Mouse (Mus musculus): ENCODE results near the gene Spns3. TPM values are rescaled to one million over a fixed set of nuclear protein-coding genes. Genes with fewer than 3 reads are reported as not detected.
A peak's percentile ranks its signal among the peaks of the same experiment; 100 is the strongest.

Spns3 gene
- total and polyA plus RNA-seq, 2 experiments from 2014 or later: 0.22 TPM; not detected in 1

- 72% methylated on average over 5 of the region's 5 CpGs for WGBS
- ATAC-seq (ENCODE audit: low FRiP score) (no peak), DNase-seq (ENCODE audit: low spot score) (no peak)
- Histone ChIP-seq H3K9ac (replicated peaks; ENCODE audit: low read length, poor library complexity, severe bottlenecking) (no peak overlapping the region), H3K4me1 (ENCODE audit: insufficient read depth, low read length) (no peaks in the 10 kb centered on the region), H3K27ac (ENCODE audit: low read depth, low read length) (no peak overlapping the region), H3K36me3 (ENCODE audit: insufficient read depth, low read length) (peaks cover 9% of the 10 kb centered on the region; the same call in 1 of the 2 replicates), H3K9me3 (ENCODE audit: low read length) (no peaks in the 10 kb centered on the region), H3K4me3 (ENCODE audit: low read depth, low read length) (no peak overlapping the region), H3K4me2 (ENCODE audit: low read depth, low read length, poor library complexity, severe bottlenecking) (no peak overlapping the region), H3K27me3 (ENCODE audit: insufficient read depth, low read length) (no peaks in the 10 kb centered on the region)
- TF ChIP-seq CTCF (IDR thresholded peaks at IDR 0.05): no peak
These were observed 81.8 kb downstream of the Spns3 start for GRCm38 (mm10) chr11:72468525-72468924.

DNA sequence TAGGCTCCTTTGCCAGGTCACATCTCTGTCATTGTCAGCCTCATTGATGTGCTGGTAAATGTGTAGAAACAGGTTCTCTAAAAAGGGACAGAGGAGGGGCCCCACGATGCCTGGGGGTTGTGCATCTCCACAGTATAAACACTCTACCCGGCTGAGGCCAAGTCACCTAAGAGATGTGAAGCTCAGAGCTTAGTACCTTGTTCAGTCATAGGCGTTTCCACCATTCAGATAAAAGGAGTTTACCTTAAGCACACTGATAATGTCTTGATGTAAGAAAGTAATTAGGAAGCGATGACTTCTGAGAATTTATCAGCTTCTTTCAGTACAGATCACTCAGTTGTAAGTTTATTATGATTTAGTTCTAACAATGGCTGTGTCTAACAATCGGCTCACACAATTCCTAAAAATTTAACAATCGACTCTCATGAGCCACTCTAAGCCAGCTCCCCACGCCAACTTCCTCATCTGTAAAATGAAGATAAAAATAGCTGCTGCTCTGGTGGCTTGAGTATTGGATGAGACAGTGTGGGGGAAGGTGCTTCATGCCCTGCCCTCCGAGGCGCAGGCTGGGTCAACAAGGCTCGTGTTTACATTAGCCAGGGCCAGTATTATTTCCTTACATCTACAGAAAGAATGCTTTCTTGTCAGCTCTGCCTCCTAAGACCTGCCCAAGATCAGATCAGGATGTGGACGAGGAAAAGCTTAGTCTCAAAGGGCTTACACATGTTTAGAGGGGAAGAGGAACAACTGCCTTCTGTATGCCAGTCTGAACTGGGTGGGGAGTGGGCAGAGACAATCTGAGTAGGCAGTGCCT, 83.4 kb downstream of the Spns3 start:
- Histone ChIP-seq H3K36me3 (ENCODE audit: insufficient read depth, low read length) (peaks cover 4% of the 10 kb centered on the region; the same call in 1 of the 2 replicates), H3K27ac (ENCODE audit: low read depth, low read length) (no peak overlapping the region), H3K4me2 (ENCODE audit: low read depth, low read length, poor library complexity, severe bottlenecking) (no peak overlapping the region), H3K9ac (replicated peaks; ENCODE audit: low read length, poor library complexity, severe bottlenecking) (no peak overlapping the region), H3K4me1 (ENCODE audit: insufficient read depth, low read length) (no peaks in the 10 kb centered on the region), H3K9me3 (ENCODE audit: low read length) (no peaks in the 10 kb centered on the region), H3K4me3 (ENCODE audit: low read depth, low read length) (no peak overlapping the region), H3K27me3 (ENCODE audit: insufficient read depth, low read length) (no peaks in the 10 kb centered on the region)
- TF ChIP-seq CTCF (IDR thresholded peaks at IDR 0.05): no peak
- ATAC-seq (ENCODE audit: low FRiP score): no peak
- WGBS: 58% methylated on average over 11 of the region's 11 CpGs
- DNase-seq (ENCODE audit: low spot score): no peak

GRCm38 (mm10) chr11:72465978-72466693, 84.2 kb downstream of the Spns3 start:
- H3K4me3 ChIP-seq (ENCODE audit: low read depth, low read length): no peak overlapping the region
- no peaks in the 10 kb centered on the region for H3K9me3 ChIP-seq (ENCODE audit: low read length)
- no peak for TF ChIP-seq CTCF (IDR thresholded peaks at IDR 0.05)
- H3K4me1 ChIP-seq (ENCODE audit: insufficient read depth, low read length): no peaks in the 10 kb centered on the region
- peak overlapping the region; percentile 18; the same call in 1 of the 2 replicates for H3K27ac ChIP-seq (ENCODE audit: low read depth, low read length)
- no peak overlapping the region for H3K9ac ChIP-seq (replicated peaks; ENCODE audit: low read length, poor library complexity, severe bottlenecking)
- no peak overlapping the region for H3K4me2 ChIP-seq (ENCODE audit: low read depth, low read length, poor library complexity, severe bottlenecking)
- 68% methylated on average over 11 of the region's 11 CpGs for WGBS
- peaks cover 4% of the 10 kb centered on the region; the same call in 1 of the 2 replicates for H3K36me3 ChIP-seq (ENCODE audit: insufficient read depth, low read length)
- no peak for DNase-seq (ENCODE audit: low spot score)
- H3K27me3 ChIP-seq (ENCODE audit: insufficient read depth, low read length): no peaks in the 10 kb centered on the region
- ATAC-seq (ENCODE audit: low FRiP score): no peak

DNA sequence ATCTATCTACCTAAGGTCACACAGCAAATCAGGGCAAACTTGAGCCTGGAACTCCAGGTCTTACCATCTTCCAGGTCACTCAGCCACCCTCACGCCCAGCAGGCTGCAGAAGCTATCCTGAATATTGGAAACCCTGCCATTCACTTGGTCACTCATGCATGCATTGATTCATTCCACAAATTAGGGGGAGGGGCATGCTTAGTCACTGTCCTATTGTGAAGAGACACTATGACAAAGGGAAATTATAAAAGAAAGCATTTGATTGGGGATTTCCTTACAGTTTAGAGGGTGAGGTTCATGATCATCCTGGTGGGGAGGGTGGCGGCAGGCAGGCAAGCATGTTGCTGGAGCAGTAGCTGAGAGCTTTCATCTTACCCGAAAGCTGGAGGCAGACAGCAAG, 85.5 kb downstream of the Spns3 start:
- Histone ChIP-seq H3K9ac (replicated peaks; ENCODE audit: low read length, poor library complexity, severe bottlenecking) (no peak overlapping the region), H3K4me2 (ENCODE audit: low read depth, low read length, poor library complexity, severe bottlenecking) (no peak overlapping the region), H3K27me3 (ENCODE audit: insufficient read depth, low read length) (no peaks in the 10 kb centered on the region), H3K27ac (ENCODE audit: low read depth, low read length) (no peak overlapping the region), H3K36me3 (ENCODE audit: insufficient read depth, low read length) (peaks cover 4% of the 10 kb centered on the region; the same call in 1 of the 2 replicates), H3K9me3 (ENCODE audit: low read length) (no peaks in the 10 kb centered on the region), H3K4me3 (ENCODE audit: low read depth, low read length) (no peak overlapping the region), H3K4me1 (ENCODE audit: insufficient read depth, low read length) (no peaks in the 10 kb centered on the region)
- no peak for DNase-seq (ENCODE audit: low spot score)
- 47% methylated on average over 3 of the region's 3 CpGs for WGBS
- ATAC-seq (ENCODE audit: low FRiP score): no peak
- TF ChIP-seq CTCF (IDR thresholded peaks at IDR 0.05): no peak

GRCm38 (mm10) chr11:72461500-72461981, 88.8 kb downstream of the Spns3 start:
- Histone ChIP-seq H3K4me1 (ENCODE audit: insufficient read depth, low read length) (no peaks in the 10 kb centered on the region), H3K36me3 (ENCODE audit: insufficient read depth, low read length) (peaks cover 18% of the 10 kb centered on the region), H3K9ac (replicated peaks; ENCODE audit: low read length, poor library complexity, severe bottlenecking) (no peak overlapping the region), H3K9me3 (ENCODE audit: low read length) (no peaks in the 10 kb centered on the region), H3K27ac (ENCODE audit: low read depth, low read length) (no peak overlapping the region), H3K4me3 (ENCODE audit: low read depth, low read length) (no peak overlapping the region), H3K4me2 (ENCODE audit: low read depth, low read length, poor library complexity, severe bottlenecking) (no peak overlapping the region), H3K27me3 (ENCODE audit: insufficient read depth, low read length) (no peaks in the 10 kb centered on the region)
- WGBS: 45% methylated on average over 5 of the region's 5 CpGs
- DNase-seq (ENCODE audit: low spot score): no peak
- no peak for TF ChIP-seq CTCF (IDR thresholded peaks at IDR 0.05)
- ATAC-seq (ENCODE audit: low FRiP score): no peak

DNA sequence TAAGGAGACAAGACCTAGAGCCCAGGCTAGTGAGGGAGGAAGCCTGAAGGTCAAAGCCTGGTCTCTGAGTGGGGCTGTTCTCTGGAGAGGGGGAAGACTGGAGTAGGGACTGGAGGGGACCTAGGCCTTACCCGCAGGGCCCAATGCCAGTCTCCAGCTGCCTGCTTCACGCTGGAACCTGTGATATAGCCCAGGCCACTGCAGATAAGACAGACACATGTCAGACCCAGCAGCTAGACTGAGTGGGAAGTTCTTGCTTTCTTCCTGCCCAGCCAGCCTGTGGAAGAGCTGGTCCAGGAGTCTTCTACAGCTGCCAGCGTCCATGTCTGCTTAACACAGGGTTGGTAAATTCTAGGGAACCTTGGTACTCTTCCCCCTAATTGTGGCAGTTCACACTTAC, 91.8 kb downstream of the Spns3 start:
- peaks cover 30% of the 10 kb centered on the region for H3K36me3 ChIP-seq (ENCODE audit: insufficient read depth, low read length)
- no peaks in the 10 kb centered on the region for H3K27me3 ChIP-seq (ENCODE audit: insufficient read depth, low read length)
- DNase-seq (ENCODE audit: low spot score): no peak
- no peak overlapping the region for H3K9ac ChIP-seq (replicated peaks; ENCODE audit: low read length, poor library complexity, severe bottlenecking)
- no peak overlapping the region for H3K27ac ChIP-seq (ENCODE audit: low read depth, low read length)
- ATAC-seq (ENCODE audit: low FRiP score): no peak
- H3K9me3 ChIP-seq (ENCODE audit: low read length): no peaks in the 10 kb centered on the region
- no peak overlapping the region for H3K4me2 ChIP-seq (ENCODE audit: low read depth, low read length, poor library complexity, severe bottlenecking)
- TF ChIP-seq CTCF (IDR thresholded peaks at IDR 0.05): no peak
- WGBS: 80% methylated on average over 3 of the region's 3 CpGs
- H3K4me3 ChIP-seq (ENCODE audit: low read depth, low read length): no peak overlapping the region
- H3K4me1 ChIP-seq (ENCODE audit: insufficient read depth, low read length): no peaks in the 10 kb centered on the region

All from midbrain, postnatal 0 days (tissue).